Mouse (Mus musculus) megakaryocyte-erythroid progenitor cell, adult 5-6 weeks (primary cell): ENCODE measurements around the gene Ly6g5c. TPM values are rescaled to one million over a fixed set of nuclear protein-coding genes. Genes with fewer than 3 reads are reported as not detected.

Source experiments
- ATAC-seq: replicated peaks from 2 replicates; pipeline ENCODE4 v1.8.0; 2016; ENCODE audit warnings: mild to moderate bottlenecking, inconsistent platforms; ENCODE audit not compliant: severe bottlenecking, poor library complexity, low FRiP score, low TSS enrichment
- total RNA-seq, 2 experiments: library from RNA; stranded (forward) in 1 of 2; stranded (reverse) in 1 of 2; fragments of 200-1000, 215-1000 nt in 1 of 2; fragments of >200 nt in 1 of 2; fragmentation: Nextera tagmentation in 1 of 2; gene quantifications; 2 replicates each; pipeline ENCODE4 v1.2.3; 2014 to 2017

Ly6g5c gene
- total RNA-seq, 2 experiments from 2014 or later: not detected

GRCm38 (mm10) chr17:35132174-35132560 lies 24.1 kb downstream of the Ly6g5c start:
- no peak for ATAC-seq

- no peak for ATAC-seq
These were observed 25.4 kb downstream of the Ly6g5c start for GRCm38 (mm10) chr17:35133517-35133916.

GRCm38 (mm10) chr17:35134801-35135590 lies 26.9 kb downstream of the Ly6g5c start, which contains the start of gene Bag6:
Gene Bag6, plus strand, starts transcription at chr17:35135178.
- peak; percentile 77 for ATAC-seq

- ATAC-seq: peak; percentile 60
These were observed 27.7 kb downstream of the Ly6g5c start for GRCm38 (mm10) chr17:35135591-35136320.

GRCm38 (mm10) chr17:35139269-35139668 lies 31.2 kb downstream of the Ly6g5c start:
- ATAC-seq: no peak

GRCm38 (mm10) chr17:35140490-35140996 lies 32.5 kb downstream of the Ly6g5c start:
- ATAC-seq: no peak

GRCm38 (mm10) chr17:35141971-35142370 lies 33.9 kb downstream of the Ly6g5c start:
- ATAC-seq: no peak

GRCm38 (mm10) chr17:35146139-35146538 lies 38.1 kb downstream of the Ly6g5c start:
- no peak for ATAC-seq

GRCm38 (mm10) chr17:35147348-35147747 lies 39.3 kb downstream of the Ly6g5c start:
- no peak for ATAC-seq

GRCm38 (mm10) chr17:35147922-35148639 lies 40.0 kb downstream of the Ly6g5c start:
- ATAC-seq: no peak

GRCm38 (mm10) chr17:35152121-35152520 lies 44.0 kb downstream of the Ly6g5c start:
- ATAC-seq: no peak

- no peak for ATAC-seq
These were observed 45.0 kb downstream of the Ly6g5c start for GRCm38 (mm10) chr17:35153077-35153476.

- no peak for ATAC-seq
These were observed 45.9 kb downstream of the Ly6g5c start for GRCm38 (mm10) chr17:35153931-35154330.

GRCm38 (mm10) chr17:35154616-35155015 lies 46.5 kb downstream of the Ly6g5c start:
- ATAC-seq: no peak

GRCm38 (mm10) chr17:35155451-35155850 lies 47.4 kb downstream of the Ly6g5c start:
- no peak for ATAC-seq

- ATAC-seq: no peak
These were observed 48.6 kb downstream of the Ly6g5c start for GRCm38 (mm10) chr17:35156461-35157200.

- no peak for ATAC-seq
These were observed 49.2 kb downstream of the Ly6g5c start for GRCm38 (mm10) chr17:35157254-35157653.

GRCm38 (mm10) chr17:35157661-35158175 lies 49.6 kb downstream of the Ly6g5c start:
- ATAC-seq: no peak
